Mouse (Mus musculus) limb, embryonic 14.5 days (tissue): ENCODE measurements at regions not wholly inside any gene's neighbourhood (a gene's known extent, or its start where the extent isn't known, plus 50 kb on each side); places are given as distances from the start of the nearest gene placed in this dataset.
A peak's percentile ranks its signal among the peaks of the same experiment; 100 is the strongest.

Experiments used
- ATAC-seq: fragments of 200-750 bp; cut with Nextera tagmentation; 2 replicates; pipeline ENCODE4 v1.8.0; 2017; ENCODE audit warnings: low read depth, moderate number of reproducible peaks, moderate TSS enrichment; ENCODE audit not compliant: low FRiP score
- DNase-seq: peaks from one replicate; pipeline ENCODE4 v3.0.0-alpha.2; 2015; ENCODE audit warnings: low spot score
- H3K27ac ChIP-seq: fragments of 300-500 bp; sonication (generic); replicated peaks from 2 replicates; pipeline ENCODE4 v1.5.1; 2014; ENCODE audit warnings: low read depth, mild to moderate bottlenecking, low read length, moderate library complexity, mixed read lengths
- H3K27me3 ChIP-seq: fragments of 300-500 bp; sonication (generic); 2 replicates; pipeline ENCODE4 v1.6.1; 2014; ENCODE audit warnings: low read length, mixed read lengths; ENCODE audit not compliant: control insufficient read depth, insufficient read depth
- H3K36me3 ChIP-seq: fragments of 300-500 bp; sonication (generic); 2 replicates; pipeline ENCODE4 v1.6.1; 2014; ENCODE audit warnings: mild to moderate bottlenecking, low read length, moderate library complexity, mixed read lengths; ENCODE audit not compliant: control insufficient read depth, insufficient read depth
- H3K4me1 ChIP-seq: fragments of 300-500 bp; sonication (generic); 2 replicates; pipeline ENCODE4 v1.6.1; 2014; ENCODE audit warnings: antibody characterized with exemption, low read length, mixed read lengths; ENCODE audit not compliant: control insufficient read depth, insufficient read depth
- H3K4me2 ChIP-seq: fragments of 300-500 bp; sonication (generic); replicated peaks from 2 replicates; pipeline ENCODE4 v1.6.1; 2014; ENCODE audit warnings: low read depth, mild to moderate bottlenecking, low read length, moderate library complexity; ENCODE audit not compliant: severe bottlenecking
- H3K4me3 ChIP-seq: fragments of 300-500 bp; sonication (generic); replicated peaks from 2 replicates; pipeline ENCODE4 v1.5.1; 2014; ENCODE audit warnings: low read length
- H3K9ac ChIP-seq: fragments of 300-500 bp; sonication (generic); 2 replicates; pipeline ENCODE4 v1.6.1; 2014; ENCODE audit warnings: mild to moderate bottlenecking, low read depth, low read length, moderate library complexity; ENCODE audit not compliant: severe bottlenecking
- H3K9me3 ChIP-seq: fragments of 300-500 bp; sonication (generic); 2 replicates; pipeline ENCODE4 v1.6.1; 2016; ENCODE audit warnings: low read length; ENCODE audit not compliant: control insufficient read depth
- POLR2A ChIP-seq: fragments of 200-500 bp; IDR thresholded peaks from 2 replicates; pipeline ENCODE4 v1.8.0; 2012; ENCODE audit warnings: inconsistent platforms, mild to moderate bottlenecking, moderate library complexity, borderline replicate concordance; ENCODE audit not compliant: insufficient read depth, insufficient read length; ENCODE audit errors: extremely low read depth
- WGBS: fragments of 180-500 bp; shearing (Covaris S2); extraction: QIAGEN DNeasy Blood & Tissue Kit; methylation state at CpG from one replicate; pipeline ENCODE4 v1.1.7; 2014; 5-methylcytosine and 5-hydroxymethylcytosine counted together

- Histone ChIP-seq H3K4me2 (no peak overlapping the region), H3K9me3 (no peaks in the 10 kb centered on the region), H3K9ac (no peak overlapping the region), H3K4me1 (peaks cover 14% of the 10 kb centered on the region), H3K27me3 (no peaks in the 10 kb centered on the region), H3K4me3 (no peak overlapping the region), H3K27ac (no peak overlapping the region), H3K36me3 (no peaks in the 10 kb centered on the region)
- no peak for DNase-seq
- no peak for ATAC-seq
- TF ChIP-seq POLR2A: no peak
- 92% methylated on average over 2 of the region's 2 CpGs for WGBS
Measured at GRCm38 (mm10) chr12:52377463-52377848, 126.3 kb upstream of the Arhgap5 start.

GRCm38 (mm10) chr12:52379245-52379644 lies 124.5 kb upstream of the Arhgap5 start:
- WGBS: 81% methylated on average over 4 of the region's 4 CpGs
- Histone ChIP-seq H3K27me3 (no peaks in the 10 kb centered on the region), H3K4me3 (no peak overlapping the region), H3K4me1 (peaks cover 28% of the 10 kb centered on the region), H3K4me2 (no peak overlapping the region), H3K27ac (no peak overlapping the region), H3K36me3 (no peaks in the 10 kb centered on the region), H3K9me3 (no peaks in the 10 kb centered on the region), H3K9ac (no peak overlapping the region)
- DNase-seq (no peak), ATAC-seq (no peak)
- no peak for TF ChIP-seq POLR2A

- Histone ChIP-seq H3K4me2 (no peak overlapping the region), H3K27ac (no peak overlapping the region), H3K36me3 (no peaks in the 10 kb centered on the region), H3K27me3 (no peaks in the 10 kb centered on the region), H3K9ac (no peak overlapping the region), H3K4me3 (no peak overlapping the region), H3K4me1 (peaks cover 28% of the 10 kb centered on the region), H3K9me3 (no peaks in the 10 kb centered on the region)
- WGBS: 55% methylated on average over 5 of the region's 5 CpGs
- TF ChIP-seq POLR2A: no peak
- ATAC-seq (no peak), DNase-seq (no peak)
Measured at GRCm38 (mm10) chr12:52379960-52380359, 123.8 kb upstream of the Arhgap5 start.

- Histone ChIP-seq H3K4me3 (no peak overlapping the region), H3K4me1 (peaks cover 28% of the 10 kb centered on the region), H3K4me2 (no peak overlapping the region), H3K27me3 (no peaks in the 10 kb centered on the region), H3K9me3 (no peaks in the 10 kb centered on the region), H3K27ac (peak overlapping the region; percentile 75), H3K9ac (peak overlapping the region; percentile 16; the same call in 1 of the 2 replicates), H3K36me3 (no peaks in the 10 kb centered on the region)
- ATAC-seq: peak; percentile 69
- DNase-seq: peak; percentile 80
- no peak for TF ChIP-seq POLR2A
- 26% methylated on average over 18 of the region's 18 CpGs for WGBS
Measured at GRCm38 (mm10) chr12:52381161-52381967, 122.4 kb upstream of the Arhgap5 start.

- no peak overlapping the region for H3K4me2 ChIP-seq
- no peaks in the 10 kb centered on the region for H3K9me3 ChIP-seq
- H3K36me3 ChIP-seq: no peaks in the 10 kb centered on the region
- H3K27ac ChIP-seq: peak overlapping the region; percentile 75
- no peaks in the 10 kb centered on the region for H3K27me3 ChIP-seq
- peak overlapping the region; percentile 16; the same call in 1 of the 2 replicates for H3K9ac ChIP-seq
- no peak overlapping the region for H3K4me3 ChIP-seq
- no peak for DNase-seq
- ATAC-seq: no peak
- TF ChIP-seq POLR2A: no peak
- peaks cover 28% of the 10 kb centered on the region for H3K4me1 ChIP-seq
- WGBS: 81% methylated on average over 1 of the region's 1 CpGs
Measured at GRCm38 (mm10) chr12:52381968-52382325, 121.8 kb upstream of the Arhgap5 start.
